Mouse (Mus musculus): ENCODE data around the gene Mfrp. TPM values are rescaled to one million over a fixed set of nuclear protein-coding genes. Genes with fewer than 3 reads are reported as not detected.
A peak's percentile ranks its signal among the peaks of the same experiment; 100 is the strongest.

The Mfrp gene
- polyA plus RNA-seq, 1 experiment from 2014 or later: 0.20 TPM

DNA sequence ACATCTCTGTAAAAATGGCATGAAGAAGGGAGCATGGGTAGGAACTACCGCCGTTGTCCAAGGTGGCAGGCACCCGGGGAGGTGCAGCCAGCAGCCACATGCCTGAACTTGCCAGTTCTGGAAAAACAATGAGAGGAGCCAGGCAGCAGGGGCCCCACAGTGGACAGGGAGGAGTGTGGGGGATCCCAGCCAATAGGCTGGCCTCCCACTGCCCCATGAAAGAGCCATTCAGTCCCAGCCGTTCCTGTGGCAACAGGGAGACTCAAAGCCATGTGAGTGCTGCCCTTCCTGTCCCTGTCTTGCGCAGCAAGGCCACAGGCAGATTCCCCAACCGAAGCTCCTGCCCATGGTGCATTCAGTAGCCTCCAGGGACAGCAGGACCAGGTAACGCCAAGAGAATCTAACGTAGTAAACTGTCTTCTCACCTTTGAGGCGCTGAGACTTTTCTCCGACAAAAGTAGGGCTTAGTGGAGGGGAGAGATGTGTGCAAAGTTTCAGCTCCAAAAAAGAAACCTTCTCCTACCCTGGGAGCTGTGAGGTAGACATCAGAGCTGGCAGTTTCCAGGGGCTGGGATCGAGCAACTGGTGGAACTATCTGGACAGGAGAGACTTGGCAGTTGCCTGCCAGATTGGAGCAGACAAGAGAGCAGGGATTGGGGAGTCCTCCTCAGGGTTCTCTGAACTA, 29.5 kb upstream of the Mfrp start:
- WGBS: 24% methylated on average over 11 of the region's 11 CpGs
- ATAC-seq (ENCODE audit: insufficient number of reproducible peaks, insufficient read depth, low FRiP score, low TSS enrichment): no peak
- Histone ChIP-seq H3K27me3 (no peaks in the 10 kb centered on the region), H3K4me2 (replicated peaks) (peak overlapping the region; percentile 14; the same call in 1 of the 2 replicates), H3K9me3 (no peaks in the 10 kb centered on the region), H3K27ac (no peak overlapping the region), H3K9ac (no peak overlapping the region), H3K4me1 (peaks cover 29% of the 10 kb centered on the region), H3K36me3 (no peaks in the 10 kb centered on the region), H3K4me3 (no peak overlapping the region)

- Histone ChIP-seq H3K4me3 (no peak overlapping the region), H3K9ac (no peak overlapping the region), H3K9me3 (no peaks in the 10 kb centered on the region), H3K36me3 (no peaks in the 10 kb centered on the region), H3K4me1 (peaks cover 29% of the 10 kb centered on the region), H3K4me2 (replicated peaks) (no peak overlapping the region), H3K27me3 (no peaks in the 10 kb centered on the region), H3K27ac (no peak overlapping the region)
- ATAC-seq (ENCODE audit: insufficient number of reproducible peaks, insufficient read depth, low FRiP score, low TSS enrichment): no peak
- 31% methylated on average over 4 of the region's 4 CpGs for WGBS
These were observed 29.0 kb upstream of the Mfrp start for GRCm38 (mm10) chr9:44072599-44072915.

GRCm38 (mm10) chr9:44073115-44073514, 28.4 kb upstream of the Mfrp start:
- no peaks in the 10 kb centered on the region for H3K9me3 ChIP-seq
- no peaks in the 10 kb centered on the region for H3K27me3 ChIP-seq
- no peak overlapping the region for H3K4me3 ChIP-seq
- H3K36me3 ChIP-seq: no peaks in the 10 kb centered on the region
- H3K4me2 ChIP-seq (replicated peaks): no peak overlapping the region
- no peak overlapping the region for H3K27ac ChIP-seq
- no peak for ATAC-seq (ENCODE audit: insufficient number of reproducible peaks, insufficient read depth, low FRiP score, low TSS enrichment)
- no peak overlapping the region for H3K9ac ChIP-seq
- H3K4me1 ChIP-seq: peaks cover 26% of the 10 kb centered on the region
- WGBS: 66% methylated on average over 5 of the region's 5 CpGs

DNA sequence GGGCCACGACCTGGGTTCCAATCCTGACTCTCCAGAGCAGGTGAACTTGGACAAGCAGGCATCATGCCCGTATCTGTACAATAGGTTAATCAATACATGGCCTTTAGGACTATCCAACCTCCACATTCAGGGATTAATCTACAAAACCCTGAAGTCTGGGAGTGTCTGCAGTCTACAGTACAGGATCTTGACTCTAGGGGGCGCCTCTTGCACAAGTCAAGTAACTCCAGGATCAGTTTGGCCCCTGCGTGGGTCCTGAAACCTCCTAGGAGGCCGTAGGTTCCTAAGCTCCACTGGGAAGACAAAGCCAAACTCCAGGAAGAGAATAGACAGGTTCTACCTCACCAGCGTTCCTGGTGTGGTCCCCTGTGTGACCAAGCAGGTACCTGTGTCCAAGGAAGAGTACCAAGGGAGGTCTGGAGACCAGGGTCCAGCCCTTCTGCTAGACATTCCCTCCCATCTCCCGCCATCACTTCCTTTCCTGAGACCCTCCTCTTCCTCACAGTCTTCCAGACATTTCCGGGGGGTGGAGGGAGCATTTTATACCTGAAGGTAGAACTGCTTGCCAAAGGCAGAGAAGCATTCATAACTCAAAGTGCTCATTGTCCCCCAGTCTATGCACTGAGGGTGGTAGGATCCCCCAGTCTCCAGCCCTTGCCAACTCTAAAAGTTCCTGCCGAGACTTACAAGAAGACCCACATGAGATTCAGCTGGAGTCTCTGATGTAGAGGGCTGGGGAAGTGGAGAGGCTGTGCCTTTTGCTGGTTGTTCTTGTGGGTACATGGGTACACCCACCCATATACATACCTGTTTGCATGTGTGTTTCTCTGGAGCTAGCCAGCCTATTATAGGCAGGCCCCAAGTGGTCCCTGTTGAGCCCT, 26.9 kb upstream of the Mfrp start:
- Histone ChIP-seq H3K9me3 (no peaks in the 10 kb centered on the region), H3K27me3 (no peaks in the 10 kb centered on the region), H3K4me3 (no peak overlapping the region), H3K27ac (no peak overlapping the region), H3K4me2 (replicated peaks) (no peak overlapping the region), H3K9ac (no peak overlapping the region), H3K4me1 (peaks cover 34% of the 10 kb centered on the region), H3K36me3 (no peaks in the 10 kb centered on the region)
- WGBS: 61% methylated on average over 9 of the region's 9 CpGs
- ATAC-seq (ENCODE audit: insufficient number of reproducible peaks, insufficient read depth, low FRiP score, low TSS enrichment): no peak

- H3K36me3 ChIP-seq: no peaks in the 10 kb centered on the region
- no peak overlapping the region for H3K9ac ChIP-seq
- no peak for ATAC-seq (ENCODE audit: insufficient number of reproducible peaks, insufficient read depth, low FRiP score, low TSS enrichment)
- peaks cover 31% of the 10 kb centered on the region for H3K4me1 ChIP-seq
- H3K9me3 ChIP-seq: no peaks in the 10 kb centered on the region
- H3K27ac ChIP-seq: no peak overlapping the region
- H3K4me3 ChIP-seq: no peak overlapping the region
- no peak overlapping the region for H3K4me2 ChIP-seq (replicated peaks)
- WGBS: 68% methylated on average over 24 of the region's 24 CpGs
- H3K27me3 ChIP-seq: 0 out of 2 replicates have a peak, but pooled peaks cover 6% of the 10 kb centered on the region
These were observed 26.1 kb upstream of the Mfrp start for GRCm38 (mm10) chr9:44075276-44075995.

DNA sequence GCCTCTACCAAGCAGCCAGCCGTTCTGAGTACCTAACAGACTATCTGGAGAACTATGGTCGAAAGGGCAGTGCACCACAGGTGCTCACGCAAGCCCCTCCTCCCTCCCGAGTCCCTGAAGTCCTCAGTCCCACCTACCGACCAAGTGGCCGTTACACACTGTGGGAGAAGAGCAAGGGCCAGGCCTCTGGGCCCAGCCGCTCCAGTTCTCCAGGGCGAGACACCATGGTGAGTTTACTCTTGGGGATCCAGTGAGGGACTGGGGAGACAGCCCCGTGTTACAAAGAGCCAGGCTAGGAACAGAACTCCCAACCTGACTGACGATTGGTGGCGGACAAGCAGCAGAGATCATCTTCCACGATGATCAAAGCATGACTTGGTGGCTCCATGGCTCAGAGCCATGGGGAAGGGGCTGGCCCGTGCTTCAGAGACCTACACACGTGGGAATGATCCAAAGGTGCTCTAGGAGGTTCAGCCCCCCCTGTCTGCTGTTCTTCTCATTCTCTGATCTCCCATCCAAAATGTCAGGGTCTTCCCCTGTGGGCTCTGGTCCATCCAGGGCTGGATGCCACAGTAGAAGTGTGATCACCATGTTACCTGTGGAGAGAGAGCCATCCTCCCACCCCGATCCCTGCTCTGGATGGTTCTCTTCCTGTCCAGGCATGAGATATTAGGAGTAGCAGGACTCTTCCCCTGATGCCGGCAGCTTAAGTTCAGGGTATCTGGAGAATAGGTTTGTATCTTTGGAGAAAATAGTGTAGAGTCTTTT, 25.3 kb upstream of the Mfrp start:
- H3K4me2 ChIP-seq (replicated peaks): no peak overlapping the region
- no peak overlapping the region for H3K27ac ChIP-seq
- no peaks in the 10 kb centered on the region for H3K9me3 ChIP-seq
- peaks cover 24% of the 10 kb centered on the region for H3K4me1 ChIP-seq
- 63% methylated on average over 16 of the region's 16 CpGs for WGBS
- no peak overlapping the region for H3K4me3 ChIP-seq
- H3K27me3 ChIP-seq: 0 out of 2 replicates have a peak, but pooled peaks cover 6% of the 10 kb centered on the region
- ATAC-seq (ENCODE audit: insufficient number of reproducible peaks, insufficient read depth, low FRiP score, low TSS enrichment): no peak
- H3K36me3 ChIP-seq: no peaks in the 10 kb centered on the region
- H3K9ac ChIP-seq: no peak overlapping the region

DNA sequence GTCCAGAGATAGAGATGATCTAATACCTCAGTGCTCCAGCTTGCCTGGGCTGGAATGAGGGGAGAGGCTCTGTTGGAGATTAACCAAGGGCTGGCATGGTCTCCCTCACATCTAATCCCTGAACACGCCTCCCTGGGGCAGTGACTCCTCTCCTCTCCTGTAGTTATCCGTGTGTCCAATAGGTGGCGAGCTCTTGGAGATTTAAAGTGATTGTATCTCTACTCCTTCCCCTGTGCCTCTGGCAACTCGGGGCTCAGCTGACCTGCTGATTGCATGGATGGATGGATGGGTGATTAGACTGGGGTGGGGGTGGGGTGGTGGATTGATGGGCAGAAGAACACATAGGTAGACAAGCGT, 24.8 kb upstream of the Mfrp start:
- ATAC-seq (ENCODE audit: insufficient number of reproducible peaks, insufficient read depth, low FRiP score, low TSS enrichment): no peak
- Histone ChIP-seq H3K36me3 (no peaks in the 10 kb centered on the region), H3K4me1 (peaks cover 21% of the 10 kb centered on the region), H3K4me3 (no peak overlapping the region), H3K27me3 (0 out of 2 replicates have a peak, but pooled peaks cover 6% of the 10 kb centered on the region), H3K9ac (no peak overlapping the region), H3K9me3 (no peaks in the 10 kb centered on the region), H3K4me2 (replicated peaks) (no peak overlapping the region), H3K27ac (no peak overlapping the region)
- 16% methylated on average over 5 of the region's 5 CpGs for WGBS

DNA sequence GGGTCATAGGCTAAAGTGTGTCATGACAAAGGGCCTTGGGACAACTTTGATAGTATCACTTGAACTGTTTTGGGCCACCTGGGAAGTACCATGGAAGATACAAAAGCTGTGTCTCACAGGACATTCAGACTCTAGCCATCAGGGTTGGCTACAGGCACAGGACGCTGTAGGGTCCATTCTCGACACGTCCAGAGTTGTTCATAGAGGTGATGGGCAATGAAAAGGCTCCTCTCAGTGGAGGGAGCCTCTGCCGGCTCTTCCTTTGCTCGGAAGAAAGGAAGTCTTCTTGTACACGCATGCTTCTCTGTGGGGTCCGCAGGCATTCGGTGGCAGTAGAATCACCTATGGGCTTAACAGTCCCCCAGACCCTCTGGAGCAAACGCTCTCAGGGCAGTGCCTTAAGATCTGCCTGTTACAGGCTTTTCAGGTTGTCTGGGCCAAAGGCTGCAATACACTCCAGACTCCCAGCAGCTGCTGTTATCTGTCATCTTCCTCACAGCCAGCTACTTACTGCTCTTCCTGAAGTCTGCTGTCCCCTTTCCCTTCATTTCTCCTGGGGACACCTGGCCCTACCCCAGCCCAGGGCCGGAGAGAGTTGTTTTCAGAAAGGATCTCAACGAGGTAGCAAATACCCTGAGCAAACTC, 24.1 kb upstream of the Mfrp start:
- H3K4me3 ChIP-seq: no peak overlapping the region

GRCm38 (mm10) chr9:44078136-44078797, 23.3 kb upstream of the Mfrp start:
- no peaks in the 10 kb centered on the region for H3K36me3 ChIP-seq
- no peak overlapping the region for H3K4me3 ChIP-seq
- H3K4me2 ChIP-seq (replicated peaks): no peak overlapping the region
- peaks cover 6% of the 10 kb centered on the region; the same call in 1 of the 2 replicates for H3K27me3 ChIP-seq
- no peaks in the 10 kb centered on the region for H3K9me3 ChIP-seq
- no peak overlapping the region for H3K9ac ChIP-seq
- H3K27ac ChIP-seq: no peak overlapping the region
- 75% methylated on average over 10 of the region's 10 CpGs for WGBS
- peaks cover 14% of the 10 kb centered on the region for H3K4me1 ChIP-seq
- no peak for ATAC-seq (ENCODE audit: insufficient number of reproducible peaks, insufficient read depth, low FRiP score, low TSS enrichment)

More for the DNA sequence above, 24.1 kb upstream of the Mfrp start:
- no peak overlapping the region for H3K4me2 ChIP-seq (replicated peaks)
- ATAC-seq (ENCODE audit: insufficient number of reproducible peaks, insufficient read depth, low FRiP score, low TSS enrichment): no peak
- no peak overlapping the region for H3K9ac ChIP-seq
- H3K36me3 ChIP-seq: no peaks in the 10 kb centered on the region
- no peak overlapping the region for H3K27ac ChIP-seq
- 0 out of 2 replicates have a peak, but pooled peaks cover 6% of the 10 kb centered on the region for H3K27me3 ChIP-seq
- peaks cover 15% of the 10 kb centered on the region for H3K4me1 ChIP-seq
- H3K9me3 ChIP-seq: no peaks in the 10 kb centered on the region
- 80% methylated on average over 11 of the region's 11 CpGs for WGBS

DNA sequence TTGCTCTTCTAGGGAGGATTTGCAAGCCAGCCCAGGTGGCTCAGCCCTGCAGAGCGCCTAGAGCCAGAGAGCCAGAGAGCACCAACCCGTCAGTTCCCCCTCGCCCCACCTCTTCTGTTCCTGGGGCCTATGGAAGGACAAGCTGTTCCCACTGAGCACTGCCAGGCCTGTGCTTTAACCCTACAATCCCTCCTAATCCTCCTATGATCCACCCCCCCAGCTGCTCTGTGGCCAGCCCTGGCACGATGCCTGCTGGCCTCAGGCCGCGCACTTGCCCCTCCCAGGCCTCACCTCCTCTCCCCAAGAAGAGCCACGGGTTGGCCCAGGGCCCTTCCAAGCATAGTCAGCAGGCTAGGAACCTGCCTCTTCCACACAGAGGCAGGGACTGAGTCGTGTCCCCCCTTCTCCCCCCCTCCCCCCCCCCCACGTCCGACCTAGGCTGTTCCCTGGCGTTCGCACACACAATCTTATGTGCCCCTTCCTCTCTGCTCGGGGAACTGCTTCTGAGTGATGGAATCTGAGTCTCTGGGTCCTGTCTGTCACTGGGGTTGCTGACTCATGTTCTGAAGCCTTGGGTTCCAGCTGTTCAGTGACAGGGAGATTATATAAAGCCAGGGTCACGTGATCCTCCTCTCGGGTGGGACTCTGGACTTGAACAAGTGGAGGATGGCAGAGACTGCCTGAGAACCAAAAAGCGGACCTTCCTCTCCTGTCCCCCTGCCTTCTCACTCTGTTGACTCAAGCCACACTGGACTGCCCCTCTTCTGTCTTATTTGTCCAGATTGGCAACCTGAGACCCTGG, 22.4 kb upstream of the Mfrp start:
- no peak overlapping the region for H3K27ac ChIP-seq
- H3K4me2 ChIP-seq (replicated peaks): no peak overlapping the region
- WGBS: 37% methylated on average over 16 of the region's 16 CpGs
- no peaks in the 10 kb centered on the region for H3K36me3 ChIP-seq
- H3K4me3 ChIP-seq: no peak overlapping the region
- no peak overlapping the region for H3K9ac ChIP-seq
- H3K9me3 ChIP-seq: no peaks in the 10 kb centered on the region
- H3K27me3 ChIP-seq: peaks cover 11% of the 10 kb centered on the region; the same call in 1 of the 2 replicates
- peaks cover 20% of the 10 kb centered on the region for H3K4me1 ChIP-seq
- no peak for ATAC-seq (ENCODE audit: insufficient number of reproducible peaks, insufficient read depth, low FRiP score, low TSS enrichment)
